Comparison of ENCODE assay signal across 8 mouse cellular contexts in the genomic region with DNA sequence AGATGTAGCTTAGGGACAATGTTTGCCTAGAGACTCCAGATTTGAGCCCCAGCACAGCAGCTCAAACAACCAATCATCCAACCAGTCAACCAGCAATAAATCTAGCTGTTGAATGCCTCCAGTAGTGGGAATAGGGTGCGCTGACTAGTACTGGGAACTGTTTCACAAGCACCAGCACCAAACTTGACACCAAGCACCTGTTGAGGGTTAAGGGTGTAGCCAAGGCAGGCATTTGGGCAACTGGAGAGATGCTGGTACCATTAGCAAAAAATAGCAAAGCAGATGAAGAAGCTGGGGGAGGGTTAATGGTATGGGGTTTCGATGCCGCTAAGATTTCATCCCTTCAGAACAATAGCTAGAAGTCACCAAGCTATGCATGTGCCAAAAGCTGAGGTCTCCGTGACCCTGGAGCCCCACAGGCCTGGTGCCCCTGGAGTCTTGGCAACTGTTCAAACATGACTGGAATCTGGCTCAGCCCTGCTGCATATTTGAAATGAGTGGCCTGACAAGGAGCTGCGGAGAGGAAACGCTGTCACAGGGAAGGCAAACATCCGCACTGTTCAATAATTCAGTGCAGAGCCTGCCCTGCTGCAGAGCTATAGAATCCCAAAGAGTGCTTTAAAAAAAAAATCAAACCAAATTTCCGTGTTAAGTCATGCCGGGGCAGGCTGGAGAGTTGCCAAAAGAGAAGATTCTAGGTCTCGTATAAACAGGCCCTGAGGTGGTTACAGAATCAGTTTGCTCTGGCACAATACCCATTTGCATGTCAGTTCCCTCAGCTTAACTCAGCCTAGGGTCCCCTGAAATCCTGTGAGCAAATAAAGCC.
DNase-seq lines count a peak whose midpoint lies in the region; ATAC-seq lines count a peak whose summit lies in the region.

No protein-coding gene starts in this region.

- no peak overlapping the region for H3K4me2 ChIP-seq in intestine, embryonic 16.5 days (ENCODE audit: low read depth, low read length)
- H3K4me2 ChIP-seq in liver, embryonic 16.5 days (ENCODE audit: low read depth, low read length): no peak overlapping the region
- peak overlapping the region; percentile 17 for H3K4me2 ChIP-seq in neural tube, embryonic 15.5 days

- no peak overlapping the region for H3K4me3 ChIP-seq in intestine, embryonic 16.5 days (ENCODE audit: low read length)
- no peak overlapping the region for H3K4me3 ChIP-seq in liver, embryonic 16.5 days (ENCODE audit: low read depth, low read length)
- no peak overlapping the region for H3K4me3 ChIP-seq in neural tube, embryonic 15.5 days (replicated peaks)

- H3K9me3 ChIP-seq in intestine, embryonic 16.5 days (ENCODE audit: control insufficient read depth, low read length): no peaks in the 10 kb centered on the region
- no peaks in the 10 kb centered on the region for H3K9me3 ChIP-seq in liver, embryonic 16.5 days (replicated peaks; ENCODE audit: control insufficient read depth, low read length)
- H3K9me3 ChIP-seq in neural tube, embryonic 15.5 days (replicated peaks): no peaks in the 10 kb centered on the region

- peak; percentile 78 for DNase-seq in adrenal gland, postnatal 10 days
- DNase-seq in embryo, embryonic 10 days (ENCODE audit: low spot score): peak; percentile 77
- peak; percentile 97 for DNase-seq in heart, adult 11 months
- DNase-seq in right cerebral cortex, postnatal 25 days: no peak

- ATAC-seq in intestine, embryonic 16.5 days: peak; percentile 43
- peak; percentile 63 for ATAC-seq in liver, embryonic 16.5 days (ENCODE audit: low read depth)
- peak; percentile 42; the same call in 1 of the 2 replicates for ATAC-seq in neural tube, embryonic 15.5 days (ENCODE audit: low FRiP score)
- no peak for ATAC-seq in megakaryocyte-erythroid progenitor cell, adult 5-6 weeks (replicated peaks; ENCODE audit: low FRiP score, low TSS enrichment, poor library complexity, severe bottlenecking)

- no peak overlapping the region for H3K9ac ChIP-seq in intestine, embryonic 16.5 days (ENCODE audit: low read depth, low read length)
- H3K9ac ChIP-seq in liver, embryonic 16.5 days (ENCODE audit: low read depth, low read length): no peak overlapping the region
- no peak overlapping the region for H3K9ac ChIP-seq in neural tube, embryonic 15.5 days (replicated peaks)

- H3K27ac ChIP-seq in intestine, embryonic 16.5 days (ENCODE audit: low read length): peak overlapping the region; percentile 62; the same call in 1 of the 2 replicates
- H3K27ac ChIP-seq in liver, embryonic 16.5 days (ENCODE audit: low read length): no peak overlapping the region
- peak overlapping the region; percentile 54; the same call in 1 of the 2 replicates for H3K27ac ChIP-seq in neural tube, embryonic 15.5 days (replicated peaks)

- H3K4me1 ChIP-seq in intestine, embryonic 16.5 days (ENCODE audit: control insufficient read depth, insufficient read depth, low read length): peaks cover 26% of the 10 kb centered on the region
- H3K4me1 ChIP-seq in liver, embryonic 16.5 days (ENCODE audit: control insufficient read depth, low read depth, low read length): peaks cover 4% of the 10 kb centered on the region; the same call in 1 of the 2 replicates
- peaks cover 20% of the 10 kb centered on the region for H3K4me1 ChIP-seq in neural tube, embryonic 15.5 days

- 14% methylated on average over 10 of the region's 10 CpGs for WGBS in intestine, embryonic 16.5 days
- 59% methylated on average over 10 of the region's 10 CpGs for WGBS in liver, embryonic 16.5 days (ENCODE audit: insufficient replicate concordance)
- 10% methylated on average over 10 of the region's 10 CpGs for WGBS in neural tube, embryonic 15.5 days

- H3K36me3 ChIP-seq in intestine, embryonic 16.5 days (ENCODE audit: control insufficient read depth, insufficient read depth, low read length): no peaks in the 10 kb centered on the region
- no peaks in the 10 kb centered on the region for H3K36me3 ChIP-seq in liver, embryonic 16.5 days (ENCODE audit: control insufficient read depth, insufficient read depth)
- no peaks in the 10 kb centered on the region for H3K36me3 ChIP-seq in neural tube, embryonic 15.5 days

- no peaks in the 10 kb centered on the region for H3K27me3 ChIP-seq in intestine, embryonic 16.5 days (replicated peaks; ENCODE audit: control insufficient read depth, insufficient read depth, low read length)
- H3K27me3 ChIP-seq in liver, embryonic 16.5 days (ENCODE audit: control insufficient read depth, insufficient read depth, low read depth, low read length): no peaks in the 10 kb centered on the region
- no peaks in the 10 kb centered on the region for H3K27me3 ChIP-seq in neural tube, embryonic 15.5 days (replicated peaks)
